Mouse (Mus musculus): ENCODE data around the gene Wipi2. TPM values are rescaled to one million over a fixed set of nuclear protein-coding genes. Genes with fewer than 3 reads are reported as not detected.

Gene Wipi2
- polyA plus RNA-seq, 3 experiments from 2014 or later = 12.6 to 20.5 (median 15.4) TPM

DNA sequence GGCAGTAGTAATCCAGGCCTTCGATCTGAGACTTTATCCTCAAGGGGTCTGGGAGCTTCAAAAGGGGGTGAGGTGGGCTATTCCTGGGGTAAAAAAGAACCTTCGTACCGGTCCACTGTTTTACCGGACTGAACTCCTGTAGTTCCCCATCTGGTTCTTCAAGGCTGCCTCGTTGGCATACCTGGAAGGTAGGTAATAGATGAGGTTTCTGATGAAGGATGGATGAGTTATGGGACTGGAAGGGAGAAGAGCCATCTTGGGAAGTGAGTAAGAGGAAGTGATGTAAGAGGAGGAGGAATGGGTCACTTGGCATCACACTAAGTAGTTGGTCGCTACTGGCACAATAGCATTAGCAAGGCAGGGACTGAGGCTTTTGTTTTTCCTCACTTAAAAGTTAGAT lies 2.7 kb downstream of the Wipi2 start:
- peak; percentile 14 for ATAC-seq

DNA sequence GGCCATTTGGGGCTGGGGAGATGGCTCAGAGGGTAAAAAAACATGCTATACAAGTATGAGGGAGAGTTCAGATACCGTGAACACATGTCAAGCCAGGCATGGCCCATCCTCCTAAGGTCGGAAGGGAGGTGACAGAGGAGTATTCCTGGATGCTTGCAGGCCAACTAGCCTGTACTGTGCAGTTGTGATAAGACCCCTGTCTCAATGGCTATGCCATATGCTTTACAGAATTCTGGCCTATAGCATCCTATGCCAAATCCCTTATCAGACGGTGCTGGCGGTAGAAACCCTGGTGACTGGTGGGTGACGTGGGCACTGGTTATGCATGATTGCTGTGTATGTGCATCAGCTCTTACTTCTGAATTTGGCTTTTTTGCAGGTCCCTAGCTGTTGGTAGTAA lies 10.3 kb downstream of the Wipi2 start:
- no peak for ATAC-seq

DNA sequence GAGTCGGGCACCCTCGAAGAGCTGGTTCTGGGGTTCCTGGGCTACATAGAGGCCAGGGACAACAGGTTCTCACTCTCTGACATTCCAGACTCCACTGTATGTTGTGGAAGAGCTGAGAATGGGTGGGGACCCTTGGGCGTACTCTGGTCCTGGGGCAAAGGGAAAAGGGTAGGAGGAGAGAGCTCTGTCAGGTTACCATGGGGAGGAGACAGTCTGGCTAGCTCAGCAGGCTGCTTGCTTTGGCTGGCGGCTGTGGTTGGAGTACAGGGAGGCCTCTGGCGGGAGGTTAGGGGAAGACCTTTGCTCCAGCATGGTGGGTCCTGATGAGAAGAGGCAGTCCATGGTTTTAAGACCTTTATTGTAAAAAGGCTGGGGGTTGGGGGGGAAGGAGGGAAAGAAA lies 12.6 kb downstream of the Wipi2 start:
- ATAC-seq = no peak

DNA sequence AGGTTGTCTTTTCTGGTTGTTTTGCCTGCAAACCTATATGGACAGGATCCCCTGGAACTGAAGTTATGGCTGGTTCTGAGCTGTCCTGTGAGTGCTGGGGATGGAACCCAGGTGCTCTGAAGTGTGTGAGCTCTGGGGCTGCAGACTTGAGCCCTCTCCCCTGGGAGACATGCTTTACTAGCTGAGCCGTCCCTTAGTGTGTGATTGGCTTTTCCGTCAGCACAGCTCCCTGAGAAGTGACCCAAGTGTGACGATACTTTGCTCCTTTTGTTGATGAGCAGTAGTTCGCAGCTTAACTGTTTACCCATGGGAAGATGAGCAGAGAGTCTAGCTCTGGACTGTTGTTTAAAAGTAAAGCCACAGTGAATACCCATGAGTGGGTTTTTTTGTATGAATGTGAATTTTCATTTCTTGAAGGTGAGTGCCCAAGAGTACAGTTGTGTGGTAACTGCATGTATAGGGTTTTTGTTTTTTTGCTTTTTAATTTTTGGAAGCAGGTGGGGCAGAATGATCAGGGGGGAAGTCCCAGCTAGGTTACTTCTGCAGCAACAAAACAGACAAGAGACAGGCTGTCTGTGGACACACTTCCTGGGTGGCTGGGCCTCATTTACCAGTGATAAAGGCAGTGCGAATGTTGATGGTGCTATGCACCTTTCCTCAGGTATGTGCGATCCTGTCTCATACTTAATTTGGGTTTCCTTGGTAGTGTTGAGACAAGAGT lies 14.0 kb downstream of the Wipi2 start:
- peak; percentile 76 for ATAC-seq

DNA sequence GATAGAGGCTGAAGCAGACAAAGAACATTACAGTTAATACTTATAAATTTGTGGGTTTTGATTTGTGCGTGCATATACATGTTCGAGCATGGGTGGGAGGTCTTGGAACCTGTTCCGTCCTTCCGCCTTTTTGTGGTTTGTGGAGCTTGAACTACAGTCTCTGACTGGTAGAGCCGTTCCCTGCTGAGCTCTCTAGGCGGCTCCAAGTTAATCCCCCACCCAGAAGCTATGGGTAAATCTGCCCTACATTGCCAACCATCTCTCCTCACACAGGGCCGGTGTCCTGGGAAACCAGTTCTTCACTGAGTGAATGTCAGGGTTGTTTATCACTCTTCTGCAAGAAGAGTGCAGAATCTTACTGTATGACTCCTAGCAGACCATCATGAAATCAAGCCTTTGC lies 20.7 kb downstream of the Wipi2 start:
- ATAC-seq = no peak

DNA sequence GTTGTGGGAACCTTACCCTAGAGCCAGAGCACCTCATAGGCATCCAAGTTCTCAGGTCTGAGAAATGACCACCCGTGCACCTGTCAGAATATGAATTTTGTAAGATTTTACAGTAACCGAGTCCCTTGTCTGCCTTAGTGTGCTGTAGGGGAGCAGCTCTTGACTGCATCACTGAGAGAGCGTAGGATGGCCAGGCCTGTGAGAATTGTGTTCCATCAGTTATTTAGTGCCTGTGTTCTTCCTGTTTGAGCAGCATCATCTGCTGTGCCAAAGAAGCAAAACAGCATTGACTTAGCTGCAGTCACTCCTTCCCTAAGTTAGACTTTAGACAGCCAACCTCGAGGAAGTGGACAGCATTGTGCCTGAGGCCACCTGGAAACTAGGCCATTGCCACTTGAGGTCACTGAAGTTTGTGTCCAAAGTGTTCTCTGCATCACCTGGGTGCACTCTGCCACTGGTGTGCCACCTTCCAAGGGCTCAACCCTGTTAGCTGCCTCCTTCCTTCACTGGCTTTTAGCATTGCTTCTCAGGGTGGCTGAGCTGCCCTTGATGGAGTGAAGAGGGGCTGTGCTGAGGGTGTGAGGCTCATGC lies 22.1 kb downstream of the Wipi2 start:
- no peak for ATAC-seq

DNA sequence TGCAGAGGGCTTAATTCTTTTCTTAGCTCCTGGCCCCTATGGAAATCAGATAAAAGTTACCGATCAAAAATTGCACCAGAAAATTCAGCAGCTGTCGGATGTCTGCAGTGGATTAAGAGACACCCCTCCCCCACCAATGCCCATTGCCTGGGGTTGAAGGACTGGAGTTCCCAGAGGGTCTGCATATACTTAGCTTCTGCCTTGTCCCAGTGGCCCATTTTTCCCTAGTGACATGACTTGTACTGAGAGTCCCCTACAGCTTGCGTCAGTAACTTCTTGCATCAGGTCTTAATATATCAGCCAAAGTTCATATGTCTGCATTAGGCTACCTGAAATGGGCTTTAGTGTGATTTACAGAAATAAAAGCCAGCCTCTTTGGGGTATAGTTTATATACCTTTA lies 22.9 kb downstream of the Wipi2 start:
- ATAC-seq = no peak

DNA sequence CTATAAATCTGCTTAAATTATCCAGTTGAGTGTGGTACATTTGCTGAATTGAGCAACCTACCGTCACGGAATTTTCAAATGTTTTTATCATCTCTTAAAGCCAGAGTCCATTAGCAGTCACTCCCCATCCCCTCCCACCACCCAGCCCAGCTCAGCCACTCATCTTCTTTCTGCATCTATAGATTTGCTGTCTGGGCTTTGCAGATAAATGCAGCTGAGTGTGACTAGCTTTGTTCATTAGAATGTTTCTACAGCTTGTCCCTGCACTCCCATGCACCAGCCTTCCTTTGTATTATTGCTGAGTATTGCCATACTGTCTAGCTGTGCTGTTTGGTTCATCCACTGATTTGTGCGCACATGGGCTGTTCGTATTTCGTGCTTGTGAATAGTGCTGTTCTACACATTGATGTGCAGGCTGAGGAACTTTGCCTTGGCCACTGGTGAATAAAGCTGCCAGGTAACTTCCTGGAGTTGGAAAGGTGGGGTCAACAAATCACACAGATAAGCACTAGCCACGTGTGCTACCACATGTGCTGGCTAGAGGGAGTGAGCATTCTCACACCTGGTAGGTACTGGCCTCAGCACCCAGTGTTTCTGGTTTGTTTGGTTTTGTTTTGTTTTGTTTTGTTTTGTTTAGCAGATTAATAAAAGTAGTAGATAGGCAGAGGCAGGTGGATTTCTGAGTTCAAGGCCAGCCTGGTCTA lies 23.4 kb downstream of the Wipi2 start:
- ATAC-seq = no peak

DNA sequence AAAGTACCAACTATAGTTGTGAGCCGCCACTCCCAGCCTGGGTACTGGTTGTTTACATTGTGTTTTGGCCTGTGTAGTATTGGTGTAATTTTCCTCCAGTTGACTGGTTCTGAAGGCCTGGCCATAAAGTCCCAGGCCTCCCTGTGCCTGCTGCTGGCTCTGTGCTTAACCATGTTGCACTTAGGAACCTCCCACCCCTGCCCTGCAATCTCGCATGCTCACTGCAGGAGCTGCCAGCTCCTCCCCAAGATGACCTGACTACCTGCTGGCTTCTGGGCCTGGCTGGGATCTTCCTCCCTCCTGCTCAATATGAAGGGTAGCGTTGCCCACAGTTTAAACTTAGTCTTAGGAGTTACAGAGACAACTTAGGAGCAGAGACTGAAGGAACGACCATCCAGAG lies 24.8 kb downstream of the Wipi2 start:
- ATAC-seq = no peak

DNA sequence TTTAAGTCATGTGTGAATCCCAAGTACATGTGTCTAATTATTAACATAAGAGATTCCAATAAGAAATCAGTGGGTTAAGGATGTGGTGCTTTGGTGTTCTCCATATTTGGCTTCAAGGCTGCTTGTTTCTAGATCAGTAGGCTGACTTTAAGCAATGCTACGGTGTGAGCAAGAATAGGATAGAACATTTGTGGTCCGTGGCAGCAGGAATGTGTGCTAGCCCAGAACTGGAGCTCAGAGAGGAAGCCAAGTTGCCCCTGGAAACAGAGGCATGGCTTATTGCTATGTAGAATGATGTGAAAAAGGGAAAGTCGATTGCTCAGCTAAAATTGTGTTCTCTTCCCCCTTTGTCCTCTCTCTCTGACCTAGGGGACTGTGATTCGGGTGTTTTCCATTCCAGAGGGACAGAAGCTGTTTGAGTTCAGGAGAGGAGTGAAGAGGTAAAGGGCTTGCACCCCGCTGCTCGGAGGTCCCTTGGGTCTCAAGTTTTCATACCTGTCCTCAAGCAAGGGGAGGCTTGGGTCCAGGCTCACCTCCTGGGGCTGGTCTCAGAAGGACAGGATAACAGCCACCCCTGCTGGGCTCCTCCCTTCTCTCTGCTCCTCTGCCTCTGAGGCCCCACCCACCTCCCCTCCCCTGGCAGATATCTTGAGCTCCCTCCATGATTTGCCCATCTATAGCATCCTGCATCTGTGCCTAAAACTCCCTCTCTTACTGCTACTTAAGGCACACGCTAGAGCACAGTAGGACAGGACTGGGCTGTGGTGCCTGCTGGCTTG lies 33.3 kb downstream of the Wipi2 start:
- ATAC-seq = no peak

DNA sequence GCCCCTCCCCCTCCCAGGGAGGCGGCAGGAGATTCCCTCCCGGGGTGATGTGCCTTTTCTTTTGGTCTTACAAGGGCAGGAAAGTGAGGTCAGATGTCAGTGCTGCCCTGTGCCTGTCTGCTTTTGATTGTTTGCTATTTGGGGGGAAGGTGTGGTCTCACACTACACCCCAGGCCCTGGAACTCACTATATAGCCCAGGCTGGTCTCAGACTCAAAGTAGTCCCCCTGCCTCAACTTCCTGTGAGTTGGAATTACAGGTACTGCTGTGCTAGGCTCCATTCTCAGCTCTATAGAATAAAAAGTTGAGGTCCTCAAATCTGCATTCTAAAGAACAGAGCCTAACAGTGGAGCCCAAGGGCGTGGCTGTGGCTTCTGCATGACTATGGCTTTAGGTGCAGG lies 40.4 kb downstream of the Wipi2 start:
- ATAC-seq = no peak

DNA sequence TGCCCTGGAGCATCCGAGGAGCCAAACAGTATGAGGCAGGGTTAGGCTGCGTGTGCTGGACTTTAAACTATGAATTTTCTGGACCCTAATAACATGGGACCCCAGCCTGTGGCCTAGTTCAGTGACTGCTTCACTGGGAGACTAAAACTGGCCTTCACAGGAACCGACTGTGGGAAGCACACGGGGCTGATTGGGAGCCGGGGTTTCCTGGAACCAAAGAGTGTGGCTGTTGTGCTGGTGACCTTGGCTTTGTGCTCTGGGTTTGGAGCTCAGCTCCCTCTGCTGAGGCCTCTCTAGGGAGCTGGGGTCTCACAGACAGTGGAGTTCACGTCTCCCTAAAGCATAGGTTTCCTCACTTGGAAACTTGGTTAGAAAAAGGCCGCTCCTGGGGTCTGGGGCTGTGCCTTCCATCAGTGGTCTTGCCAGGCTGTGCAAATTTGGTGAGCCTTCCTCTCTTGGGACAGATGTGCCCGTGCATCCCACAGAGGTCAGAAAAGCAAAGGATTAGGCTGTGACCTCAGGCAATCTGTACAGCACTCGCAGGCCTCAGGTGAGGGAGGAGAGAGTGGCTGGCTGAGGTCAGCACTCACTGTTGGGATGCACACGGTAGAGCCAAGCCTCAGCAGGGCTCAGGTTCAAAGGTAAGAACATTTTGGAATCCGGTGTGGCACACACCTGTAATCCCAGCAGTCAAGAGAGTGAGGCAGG lies 41.2 kb downstream of the Wipi2 start:
- ATAC-seq = no peak

DNA sequence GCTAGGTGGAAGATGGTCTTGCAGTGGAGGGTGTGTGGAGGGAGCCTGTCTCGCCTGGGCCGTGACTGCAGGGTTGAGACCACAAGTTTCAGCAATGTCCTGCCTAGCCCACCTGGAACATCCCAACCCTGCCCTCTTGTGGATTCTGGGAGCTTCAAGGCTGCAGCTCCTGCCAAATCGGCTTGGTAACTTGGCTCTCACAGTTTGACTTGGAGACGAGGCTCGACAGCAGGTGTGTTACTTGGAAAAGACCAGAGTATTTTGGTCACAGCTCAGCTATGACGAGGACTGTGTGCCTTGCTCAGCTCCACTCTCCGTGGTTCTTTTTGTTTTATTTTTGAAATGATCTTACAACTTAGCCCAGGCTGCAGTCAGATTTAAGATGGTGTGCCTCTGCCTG lies 42.2 kb downstream of the Wipi2 start:
- ATAC-seq = no peak

DNA sequence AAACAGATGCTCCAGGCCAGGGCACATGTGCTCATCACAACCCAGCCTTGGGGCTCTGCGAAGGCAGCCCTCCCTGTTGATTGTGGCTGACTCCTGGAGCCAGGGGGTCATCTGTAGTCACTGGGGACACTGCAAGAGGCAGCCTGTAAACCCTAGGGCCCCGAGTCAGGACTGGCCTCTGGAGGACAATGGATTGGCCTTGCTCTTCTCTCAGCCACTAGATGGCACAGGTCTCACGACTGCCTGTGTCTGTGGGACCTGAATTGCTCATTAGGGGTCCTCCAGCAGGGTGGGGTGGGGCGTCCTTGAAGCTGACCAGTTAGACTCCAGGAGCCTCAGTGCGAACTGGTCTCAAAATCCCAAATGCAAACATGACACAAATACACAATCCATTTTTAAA lies 45.6 kb downstream of the Wipi2 start:
- ATAC-seq = no peak

DNA sequence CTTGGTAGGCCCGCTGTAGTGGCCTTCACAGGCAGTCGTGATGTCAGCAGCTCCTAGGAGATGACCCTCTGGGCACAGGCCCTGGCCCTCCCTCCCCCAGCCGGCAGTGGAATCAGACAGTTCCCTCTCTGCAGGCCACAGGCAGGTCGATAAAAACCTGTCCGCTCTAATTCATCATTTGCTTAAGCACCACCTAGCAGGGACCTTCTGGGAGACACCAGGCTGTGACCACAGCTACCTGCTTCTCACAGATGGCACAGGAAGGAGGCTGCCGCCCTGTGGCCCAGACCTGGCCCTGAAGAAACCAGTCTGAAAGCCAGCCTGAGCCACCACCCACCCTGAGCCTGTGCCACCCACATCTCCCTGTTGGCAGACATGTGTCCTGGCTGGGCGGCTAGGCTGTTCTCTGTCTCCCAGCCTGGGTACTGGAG lies 50.7 kb downstream of the Wipi2 start:
- ATAC-seq = no peak

DNA sequence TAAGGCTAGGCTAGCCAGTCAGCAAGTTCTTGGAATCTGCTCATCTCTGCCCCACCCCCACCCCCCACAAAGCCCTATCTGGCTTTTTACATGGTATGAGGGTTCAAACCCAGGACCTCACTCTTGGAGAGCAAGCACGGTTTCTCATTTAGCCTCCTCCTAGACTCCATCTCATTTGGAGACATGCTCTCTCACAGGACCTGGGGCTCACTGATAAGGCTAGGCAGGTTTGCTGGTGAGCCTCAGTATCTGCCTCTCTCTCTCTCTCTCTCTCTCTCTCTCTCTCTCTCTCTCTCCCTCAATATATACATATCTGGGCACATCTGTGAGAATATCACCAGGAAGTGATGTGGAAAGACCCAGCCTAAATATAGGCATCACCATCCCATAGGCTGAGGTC lies 51.6 kb downstream of the Wipi2 start:
- ATAC-seq = no peak

DNA sequence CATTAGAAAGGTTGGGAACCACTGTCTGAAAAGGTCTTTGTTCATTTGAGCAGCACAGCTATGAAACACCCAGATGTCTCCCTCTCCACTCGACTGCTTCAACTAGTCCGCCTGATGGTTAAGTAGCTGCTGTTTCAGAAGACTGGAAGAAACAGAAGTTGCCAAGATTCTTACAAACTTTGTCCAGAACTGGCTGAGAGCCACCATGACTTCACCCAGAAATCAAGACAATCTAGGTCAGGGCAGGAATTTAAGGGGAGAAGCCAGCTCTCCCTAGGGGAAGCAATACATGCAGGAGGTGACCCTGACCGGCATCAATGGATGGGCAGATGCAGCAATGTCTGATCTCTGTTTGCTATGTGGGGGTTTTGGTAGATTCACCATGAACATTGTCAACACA lies 54.4 kb downstream of the Wipi2 start:
- ATAC-seq = no peak

DNA sequence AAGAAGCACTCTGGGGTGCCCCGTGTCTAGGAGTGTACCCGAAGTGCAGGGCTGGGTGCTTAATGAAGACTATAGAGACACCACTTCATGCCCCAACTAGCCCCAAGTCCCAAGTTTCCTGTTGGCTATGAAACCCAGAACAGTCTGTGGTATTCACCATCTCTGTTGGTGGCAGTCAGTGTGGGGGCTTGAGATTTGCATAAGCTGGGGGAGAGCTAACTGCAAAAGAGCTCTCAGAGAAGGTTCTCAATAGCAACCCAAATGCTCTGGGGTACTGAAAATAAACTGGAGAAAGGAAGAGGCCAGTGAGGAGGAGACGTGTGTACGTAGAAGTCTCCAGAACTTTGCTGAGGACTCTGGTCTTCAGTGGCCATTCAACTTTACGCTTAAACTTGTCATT lies 55.0 kb downstream of the Wipi2 start:
- ATAC-seq = no peak

DNA sequence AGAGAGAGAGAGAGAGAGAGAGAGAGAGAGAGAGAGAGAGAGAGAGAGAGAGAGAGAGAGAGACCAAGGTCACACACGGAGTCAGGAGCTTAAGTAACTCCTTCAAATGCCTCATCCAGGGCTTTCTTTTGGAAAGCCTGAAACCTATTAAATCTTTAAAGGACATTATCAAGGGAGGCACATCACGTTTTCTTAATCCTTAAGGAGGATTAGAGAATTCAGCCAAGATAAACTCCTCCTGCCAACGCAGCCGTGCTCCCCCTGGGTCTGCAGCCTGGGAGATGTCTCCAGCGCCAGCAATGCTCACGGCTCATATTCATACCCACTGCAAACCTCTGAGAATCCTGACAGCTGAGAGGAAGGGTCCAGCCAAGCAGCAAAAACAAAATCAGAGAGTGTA lies 61.4 kb downstream of the Wipi2 start:
- ATAC-seq = no peak

DNA sequence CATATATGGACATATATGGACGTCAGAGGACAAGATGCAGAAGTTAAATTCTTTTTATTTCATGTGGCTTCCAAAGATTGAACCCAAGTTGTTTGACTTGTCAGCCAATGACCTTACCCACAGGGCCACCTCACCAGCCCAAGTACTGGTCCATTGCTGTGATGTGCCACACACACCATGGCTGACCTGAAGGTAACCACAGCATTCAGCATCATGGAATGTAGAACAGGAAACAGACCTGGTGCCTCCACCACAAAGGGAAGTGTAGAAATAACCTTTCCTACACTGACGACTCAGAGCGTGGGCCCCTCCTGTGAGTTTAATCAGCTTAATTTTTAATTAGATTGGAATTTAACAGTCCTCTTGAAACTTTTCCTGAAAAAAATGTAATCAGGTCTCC lies 62.8 kb downstream of the Wipi2 start:
- ATAC-seq = no peak

DNA sequence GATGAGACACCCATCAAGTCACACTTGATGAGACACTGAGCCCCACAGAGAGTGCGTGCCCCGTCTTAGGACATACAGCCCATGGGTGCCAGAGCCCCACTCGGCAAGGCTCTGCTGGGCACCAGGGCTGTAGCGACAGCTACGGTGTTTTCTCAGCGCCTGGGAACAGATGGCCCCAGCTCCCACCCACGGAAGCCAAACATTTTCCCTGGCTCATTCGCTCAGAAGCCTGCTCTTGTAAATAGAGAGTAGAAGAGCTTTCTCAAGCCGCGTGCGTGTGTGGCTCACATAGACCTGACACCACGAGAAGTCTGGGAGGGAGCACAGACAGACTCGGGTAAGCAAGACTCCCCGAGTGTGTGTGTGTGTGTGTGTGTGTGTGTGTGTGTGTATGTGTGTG lies 64.8 kb downstream of the Wipi2 start, which contains the start of gene Slc29a4:
TSS of gene Slc29a4 (plus strand) at position 265 of the 400 bp plus-strand sequence.
- ATAC-seq = no peak

DNA sequence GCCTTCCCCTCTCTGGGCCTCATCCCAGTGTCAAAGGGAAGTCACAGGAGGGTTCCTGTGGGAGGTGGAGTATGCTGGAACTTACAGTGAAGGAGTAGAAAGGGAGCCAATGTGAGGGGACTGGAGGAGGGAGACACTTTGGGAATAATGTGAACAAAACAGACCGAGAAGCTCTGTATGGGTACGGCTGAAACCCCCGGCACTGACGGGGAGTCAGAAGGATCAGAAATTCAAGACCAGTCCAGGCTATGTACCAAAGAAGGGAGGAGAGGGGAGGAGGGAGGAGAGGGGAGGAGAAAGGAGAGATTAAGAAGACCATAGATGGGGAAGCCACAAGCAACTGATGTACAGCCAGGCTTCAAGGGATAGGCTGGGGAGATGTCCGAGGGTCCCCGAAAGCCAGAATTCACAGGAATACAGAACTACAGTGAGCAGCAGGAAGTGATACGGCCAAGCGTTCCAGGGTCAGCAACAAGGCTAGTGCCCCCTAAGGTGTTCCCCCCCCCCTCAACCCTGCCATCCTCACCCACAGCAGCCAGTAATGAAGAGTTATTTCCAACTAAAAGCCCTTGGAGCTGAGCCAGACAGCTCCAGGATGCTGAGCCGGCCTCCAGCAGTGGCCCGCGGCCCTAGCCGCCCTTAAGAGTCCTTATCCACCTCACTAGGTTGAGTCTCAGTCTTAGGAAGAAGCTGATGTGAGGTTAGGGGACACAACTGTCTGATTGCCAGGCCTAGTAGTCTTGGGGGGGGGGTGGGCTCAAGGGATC lies 65.7 kb downstream of the Wipi2 start:
- ATAC-seq = no peak
